Mouse (Mus musculus): ENCODE data around the gene Slc22a23.

DNA sequence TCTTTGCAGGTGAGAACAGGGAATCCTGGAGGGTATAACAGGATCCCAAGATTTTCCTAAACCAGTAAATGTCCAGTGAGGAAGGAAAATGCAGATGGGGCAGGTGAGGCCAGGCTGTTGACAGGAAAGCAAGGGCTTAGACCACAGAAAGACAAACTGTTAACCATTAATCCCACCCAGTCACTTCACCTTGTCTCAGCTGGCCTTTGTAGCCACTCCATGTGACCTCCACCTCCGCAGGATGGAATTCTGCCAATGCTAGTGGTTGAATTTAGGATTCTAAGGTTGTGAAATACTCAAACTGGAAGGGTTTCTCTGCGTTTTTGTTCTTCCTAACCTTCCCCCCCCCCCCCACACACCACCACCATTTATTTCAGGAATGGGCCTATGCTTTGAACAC lies 52.9 kb downstream of the Slc22a23 start:
- TF ChIP-seq ZC3H11A (IDR thresholded peaks at IDR 0.05; ENCODE audit: borderline replicate concordance, low read depth, low read length), result no peak
- TF ChIP-seq CHD2 (IDR thresholded peaks at IDR 0.05; ENCODE audit: low read depth, low read length), result no peak
- TF ChIP-seq MAFK (IDR thresholded peaks at IDR 0.05; ENCODE audit: insufficient read depth, low read depth, low read length), result no peak
- TF ChIP-seq HCFC1 (IDR thresholded peaks at IDR 0.05; ENCODE audit: borderline replicate concordance, insufficient read depth, low read length), result no peak

Data from ES-E14 (cell line).